ENCODE assay signal across 22 mouse cellular contexts in genomic region chr11:114115077-114115476, GRCm38 (mm10). TPM values are rescaled to one million over a fixed set of nuclear protein-coding genes. Genes with fewer than 3 reads are reported as not detected.
A peak's percentile ranks its signal among the peaks of the same experiment; 100 is the strongest.
DNase-seq lines count a peak whose midpoint lies in the region; ATAC-seq and TF ChIP-seq lines count a peak whose summit lies in the region.
"Had no signal": no experiment of that assay in that cellular context is flagged by ENCODE, and none has a peak within 500 bp of the region (broad histone marks: within the 10 kb centered on the region; RNA-seq: fewer than 3 reads in every experiment).

No protein-coding gene starts in this region.

- WGBS in kidney, embryonic 14.5 days: 80% methylated on average over 13 of the region's 13 CpGs

- no peak overlapping the region for H3K27ac ChIP-seq in left cerebral cortex, adult 2 months
- H3K27ac ChIP-seq in kidney, embryonic 14.5 days (ENCODE audit: low read depth, low read length): no peak overlapping the region
- H3K27ac ChIP-seq: embryonic facial prominence, embryonic 13.5 days; forebrain, embryonic 15.5 days; heart, adult 2 months; kidney, postnatal 0 days; midbrain, embryonic 12.5 days had no signal

- no peaks in the 10 kb centered on the region for H3K36me3 ChIP-seq in kidney, embryonic 14.5 days (ENCODE audit: control insufficient read depth, insufficient read depth, low read length)
- H3K36me3 ChIP-seq: embryonic facial prominence, embryonic 13.5 days; forebrain, embryonic 15.5 days; G1E; midbrain, embryonic 12.5 days had no signal

- ATAC-seq in kidney, embryonic 14.5 days (ENCODE audit: low FRiP score, low TSS enrichment): no peak
- ATAC-seq: forebrain, embryonic 15.5 days; intestine, postnatal 0 days had no signal

- H3K27me3 ChIP-seq in kidney, embryonic 14.5 days (ENCODE audit: control insufficient read depth, insufficient read depth, low read length): no peaks in the 10 kb centered on the region
- H3K27me3 ChIP-seq: embryonic facial prominence, embryonic 13.5 days; forebrain, embryonic 15.5 days had no signal

- TF ChIP-seq CTCF in left cerebral cortex, adult 2 months (IDR thresholded peaks at IDR 0.05): peak; percentile 19

- H3K9ac ChIP-seq in kidney, embryonic 14.5 days (ENCODE audit: low read depth, low read length): no peak overlapping the region
- H3K9ac ChIP-seq: embryonic facial prominence, embryonic 13.5 days; forebrain, embryonic 15.5 days; midbrain, embryonic 12.5 days had no signal

- H3K4me3 ChIP-seq in left cerebral cortex, adult 2 months: no peak overlapping the region
- no peak overlapping the region for H3K4me3 ChIP-seq in kidney, embryonic 14.5 days (ENCODE audit: low read length)
- H3K4me3 ChIP-seq: embryonic facial prominence, embryonic 13.5 days; forebrain, embryonic 15.5 days; heart, adult 2 months; midbrain, embryonic 12.5 days had no signal

- intact Hi-C loops in left cerebral cortex, adult 2 months (cut with DNase I): no loop called here

- H3K4me2 ChIP-seq in kidney, embryonic 14.5 days (replicated peaks; ENCODE audit: low read depth, low read length): no peak overlapping the region
- H3K4me2 ChIP-seq: embryonic facial prominence, embryonic 13.5 days; forebrain, embryonic 15.5 days; midbrain, embryonic 12.5 days had no signal

- no peak for DNase-seq in left cerebral cortex, adult 2 months (ENCODE audit: extremely low spot score in 1 of 2, low spot score in 2 of 2)
- no peak for DNase-seq in left cerebral cortex, adult 9 months (ENCODE audit: low spot score in 2 of 2)
- peak; percentile 54 for DNase-seq in retina, postnatal 1 day
- DNase-seq in retina, embryonic 14.5 days (ENCODE audit: low spot score): no peak
- peak; percentile 9 for DNase-seq in ES-CJ7 (ENCODE audit: low read depth, low spot score)
- DNase-seq in testis, postnatal 10 days (ENCODE audit: low spot score): peak; percentile 59
- DNase-seq: adrenal gland, postnatal 14 days; cerebellum, adult 11 months; cerebellum, postnatal 14 days; gastrocnemius, postnatal 25 days; heart, adult 2 months; heart, postnatal 4 days; left cerebral cortex, postnatal 4 days; thymus, adult 18-20 months had no signal

- H3K9me3 ChIP-seq in kidney, embryonic 14.5 days (ENCODE audit: control insufficient read depth, low read length): no peaks in the 10 kb centered on the region
- H3K9me3 ChIP-seq: embryonic facial prominence, embryonic 13.5 days; forebrain, embryonic 15.5 days; midbrain, embryonic 12.5 days had no signal

- no peaks in the 10 kb centered on the region for H3K4me1 ChIP-seq in kidney, embryonic 14.5 days (ENCODE audit: control insufficient read depth, insufficient read depth, low read length)

RNA-seq across cellular contexts. Expression of gene Sdk2, which starts 48.2 kb away (rescaled TPM):
- 10 to 100 TPM; 27.6 to 30.6 TPM for total RNA-seq in left cerebral cortex, adult 2 months (2021)
- polyA plus RNA-seq in kidney, embryonic 14.5 days (2014; fragmentation: Nextera tagmentation; extraction: Ambion mirVana): 3.7 and 4.2 TPM in 2 replicates
- total RNA-seq: megakaryocyte progenitor cell, adult 5-6 weeks had no signal
- polyA plus RNA-seq: G1E had no signal

Comparison
In these comparisons a context has a peak if more than half of its experiments do, and no peak if none do; other contexts are left out.
1. DNase-seq: peak in retina, postnatal 1 day (single experiment), ES-CJ7 (single experiment) and testis, postnatal 10 days (single experiment); none in left cerebral cortex, adult 2 months (0 of 2), left cerebral cortex, adult 9 months (0 of 2) and retina, embryonic 14.5 days (single experiment).